Mouse (Mus musculus): ENCODE measurements around the gene Hoxc5.

The Hoxc5 gene

GRCm38 (mm10) chr15:103011928-103012486, 44.8 kb downstream of the Hoxc5 start:
- DNase-seq, result no peak

GRCm38 (mm10) chr15:103013238-103013984, 46.2 kb downstream of the Hoxc5 start:
- no peak for DNase-seq

GRCm38 (mm10) chr15:103014166-103015008, 47.1 kb downstream of the Hoxc5 start:
- DNase-seq, result no peak

- no peak for DNase-seq
These were observed 47.8 kb downstream of the Hoxc5 start for GRCm38 (mm10) chr15:103015009-103015399.

- DNase-seq, result no peak
These were observed 48.3 kb downstream of the Hoxc5 start for GRCm38 (mm10) chr15:103015406-103016166.

GRCm38 (mm10) chr15:103018636-103019035, 51.4 kb downstream of the Hoxc5 start, which contains the start of gene Hoxc4:
Gene Hoxc4 (plus strand): TSS chr15:103018934.
- no peak for DNase-seq

- no peak for DNase-seq
These were observed 53.7 kb downstream of the Hoxc5 start for GRCm38 (mm10) chr15:103020899-103021418.

GRCm38 (mm10) chr15:103021544-103021943, 54.3 kb downstream of the Hoxc5 start:
- DNase-seq, result no peak

- no peak for DNase-seq
These were observed 56.9 kb downstream of the Hoxc5 start for GRCm38 (mm10) chr15:103024131-103024530.

GRCm38 (mm10) chr15:103027266-103028235, 60.3 kb downstream of the Hoxc5 start:
- no peak for DNase-seq

- DNase-seq, result no peak
These were observed 61.8 kb downstream of the Hoxc5 start for GRCm38 (mm10) chr15:103028916-103029512.

GRCm38 (mm10) chr15:103030142-103030541, 62.9 kb downstream of the Hoxc5 start:
- DNase-seq, result no peak

- DNase-seq, result no peak
These were observed 64.9 kb downstream of the Hoxc5 start for GRCm38 (mm10) chr15:103032167-103032566.

GRCm38 (mm10) chr15:103032646-103033575, 65.7 kb downstream of the Hoxc5 start:
- DNase-seq, result no peak

- no peak for DNase-seq
These were observed 67.0 kb downstream of the Hoxc5 start for GRCm38 (mm10) chr15:103034043-103034806.

GRCm38 (mm10) chr15:103034807-103035547, 67.7 kb downstream of the Hoxc5 start:
- DNase-seq, result no peak

- no peak for DNase-seq
These were observed 68.3 kb downstream of the Hoxc5 start for GRCm38 (mm10) chr15:103035548-103035881.

GRCm38 (mm10) chr15:103037579-103037978, 70.3 kb downstream of the Hoxc5 start:
- DNase-seq, result no peak

Data from thymus, adult 18-20 months (tissue).